Mouse (Mus musculus): ENCODE results near the gene L3mbtl2.

- TF ChIP-seq MAX (IDR thresholded peaks at IDR 0.05; ENCODE audit: low read depth) (no peak), USF1 (IDR thresholded peaks at IDR 0.05; ENCODE audit: low read depth) (no peak), POLR2A (IDR thresholded peaks at IDR 0.05; ENCODE audit: insufficient read length, low read depth) (no peak), CEBPB (IDR thresholded peaks at IDR 0.05; ENCODE audit: insufficient read depth, poor library complexity, severe bottlenecking) (no peak)
Observed at GRCm38 (mm10) chr15:81713742-81714141, 50.1 kb downstream of the L3mbtl2 start.

All from myocyte (in vitro differentiated cells).